Mouse (Mus musculus) C2C12 (cell line): Measurements from ENCODE around the gene Slco2a1.

Experiments
- CEBPB ChIP-seq: IDR thresholded peaks from one replicate; pipeline ENCODE4 v1.6.1; 2011; ENCODE audit warnings: low read depth, mild to moderate bottlenecking, control low read depth, moderate library complexity
- CTCF ChIP-seq: IDR thresholded peaks from one replicate; pipeline ENCODE4 v1.5.1; 2011; ENCODE audit not compliant: control insufficient read depth, insufficient read depth, insufficient read length
- MAX ChIP-seq: IDR thresholded peaks from one replicate; pipeline ENCODE4 v1.6.1; 2011; ENCODE audit warnings: mild to moderate bottlenecking, control low read depth

DNA sequence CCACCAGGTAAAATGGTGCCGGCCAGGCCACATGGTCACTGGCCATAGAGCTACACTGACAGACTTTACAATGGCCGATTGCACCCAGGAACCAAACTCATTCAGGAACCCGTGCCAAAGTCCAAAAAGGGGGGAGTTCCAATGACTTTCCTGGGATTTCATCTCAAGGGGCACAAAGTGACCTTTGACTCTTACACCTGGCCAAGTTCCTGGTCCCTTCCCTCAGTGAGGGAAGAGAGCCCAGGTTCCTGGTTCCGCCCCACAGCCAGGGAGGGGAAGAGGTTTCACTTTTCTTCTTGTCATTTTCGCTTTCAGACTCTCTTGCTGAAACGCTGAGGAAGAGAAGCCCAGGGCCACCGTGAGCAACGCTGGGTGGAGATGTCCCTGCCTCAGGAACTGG, at the start of gene Slco2a1:
- TF ChIP-seq CTCF, result no peak
- no peak for TF ChIP-seq MAX
- no peak for TF ChIP-seq CEBPB
